Mouse (Mus musculus) lung, adult 2 months (tissue): ENCODE data around the gene Edem3. TPM values are rescaled to one million over a fixed set of nuclear protein-coding genes. Genes with fewer than 3 reads are reported as not detected.

Source experiments
- DNase-seq: peaks from one replicate; pipeline ENCODE4 v3.0.0; 2022
- H3K4me1 ChIP-seq: fragments of 200-500 bp; 2 replicates; pipeline ENCODE4 v1.6.1; 2011; ENCODE audit warnings: low read length; ENCODE audit not compliant: control insufficient read depth, insufficient read depth
- H3K4me3 ChIP-seq: fragments of 200-500 bp; replicated peaks from 2 replicates; pipeline ENCODE3; 2011; ENCODE audit warnings: low read depth, mild to moderate bottlenecking, control low read depth, low read length; ENCODE audit errors: extremely low read depth
- CTCF ChIP-seq: fragments of 200-500 bp; IDR thresholded peaks from 2 replicates; pipeline ENCODE4 v1.5.1; 2011; ENCODE audit warnings: mild to moderate bottlenecking, low read length, control low read depth; ENCODE audit not compliant: insufficient read depth
- POLR2A ChIP-seq: fragments of 200-500 bp; IDR thresholded peaks from 2 replicates; pipeline ENCODE4 v1.6.1; 2011; ENCODE audit warnings: low read depth, mild to moderate bottlenecking, control low read depth, low read length, borderline replicate concordance; ENCODE audit errors: extremely low read depth
- WGBS: fragments of 180-500 bp; shearing (Covaris S2); methylation state at CpG from one replicate; pipeline ENCODE4 v1.1.7; 2018; 5-methylcytosine and 5-hydroxymethylcytosine counted together
- polyA plus RNA-seq: library from polyadenylated mRNA; depleted of rRNA; stranded (reverse); fragments of >200 nt; gene quantifications from 2 replicates; pipeline ENCODE4 v1.2.3, GENCODE M21; 2012

The Edem3 gene
- polyA plus RNA-seq, 1 experiment = 8.5 TPM

- Histone ChIP-seq H3K4me1 (no peaks in the 10 kb centered on the region; the same call in 1 of the 2 replicates), H3K4me3 (no peak overlapping the region)
- 80% methylated on average over 11 of the region's 11 CpGs for WGBS
- no peak for DNase-seq
- TF ChIP-seq POLR2A = no peak
Observed at GRCm38 (mm10) chr1:151716024-151716710, 39.0 kb upstream of the Edem3 start.

- TF ChIP-seq POLR2A (no peak), CTCF (no peak)
- Histone ChIP-seq H3K4me1 (no peaks in the 10 kb centered on the region; the same call in 1 of the 2 replicates), H3K4me3 (no peak overlapping the region)
- no peak for DNase-seq
- 90% methylated on average over 5 of the region's 5 CpGs for WGBS
Observed at GRCm38 (mm10) chr1:151717624-151718023, 37.5 kb upstream of the Edem3 start.

GRCm38 (mm10) chr1:151718575-151718974, 36.6 kb upstream of the Edem3 start:
- no peaks in the 10 kb centered on the region; the same call in 1 of the 2 replicates for H3K4me1 ChIP-seq
- H3K4me3 ChIP-seq = no peak overlapping the region
- TF ChIP-seq POLR2A (no peak), CTCF (no peak)
- no peak for DNase-seq
- 67% methylated on average over 8 of the region's 8 CpGs for WGBS

GRCm38 (mm10) chr1:151719911-151720310, 35.3 kb upstream of the Edem3 start:
- Histone ChIP-seq H3K4me1 (no peaks in the 10 kb centered on the region; the same call in 1 of the 2 replicates), H3K4me3 (no peak overlapping the region)
- no peak for TF ChIP-seq POLR2A
- no peak for TF ChIP-seq CTCF
- DNase-seq = no peak
- WGBS = 48% methylated on average over 5 of the region's 5 CpGs

- TF ChIP-seq POLR2A (no peak), CTCF (no peak)
- H3K4me3 ChIP-seq = no peak overlapping the region
- 57% methylated on average over 2 of the region's 2 CpGs for WGBS
- H3K4me1 ChIP-seq = no peaks in the 10 kb centered on the region; the same call in 1 of the 2 replicates
- DNase-seq = no peak
Observed at GRCm38 (mm10) chr1:151720566-151720965, 34.6 kb upstream of the Edem3 start.

GRCm38 (mm10) chr1:151721357-151721983, 33.7 kb upstream of the Edem3 start:
- WGBS = 47% methylated on average over 10 of the region's 10 CpGs

GRCm38 (mm10) chr1:151723771-151724170, 31.4 kb upstream of the Edem3 start:
- DNase-seq = no peak
- 67% methylated on average over 4 of the region's 4 CpGs for WGBS
- no peak overlapping the region for H3K4me3 ChIP-seq
- TF ChIP-seq POLR2A = no peak
- TF ChIP-seq CTCF = no peak
- H3K4me1 ChIP-seq = no peaks in the 10 kb centered on the region; the same call in 1 of the 2 replicates

More at GRCm38 (mm10) chr1:151721357-151721983, 33.7 kb upstream of the Edem3 start:
- Histone ChIP-seq H3K4me3 (no peak overlapping the region), H3K4me1 (no peaks in the 10 kb centered on the region; the same call in 1 of the 2 replicates)
- DNase-seq = no peak
- no peak for TF ChIP-seq POLR2A
- TF ChIP-seq CTCF = no peak

GRCm38 (mm10) chr1:151725590-151725989, 29.6 kb upstream of the Edem3 start:
- 52% methylated on average over 2 of the region's 2 CpGs for whole genome bisulfite sequencing
- H3K4me1 ChIP-seq = no peaks in the 10 kb centered on the region; the same call in 1 of the 2 replicates
- no peak overlapping the region for H3K4me3 ChIP-seq
- no peak for TF ChIP-seq POLR2A
- TF ChIP-seq CTCF = no peak
- no peak for DNase-seq

- WGBS = 95% methylated on average over 6 of the region's 6 CpGs
- TF ChIP-seq POLR2A (no peak), CTCF (no peak)
- Histone ChIP-seq H3K4me3 (no peak overlapping the region), H3K4me1 (no peaks in the 10 kb centered on the region)
- no peak for DNase-seq
Observed at GRCm38 (mm10) chr1:151726358-151726757, 28.8 kb upstream of the Edem3 start.

GRCm38 (mm10) chr1:151728141-151728540, 27.0 kb upstream of the Edem3 start:
- H3K4me3 ChIP-seq = no peak overlapping the region
- no peak for DNase-seq
- H3K4me1 ChIP-seq = no peaks in the 10 kb centered on the region
- 58% methylated on average over 4 of the region's 4 CpGs for WGBS
- TF ChIP-seq CTCF (no peak), POLR2A (no peak)
